24 mouse cellular contexts compared by ENCODE assay signal in genomic region chr2:81765778-81766177, GRCm38 (mm10).
DNase-seq lines count a peak whose midpoint lies in the region; ATAC-seq and TF ChIP-seq lines count a peak whose summit lies in the region.
"Had no signal": no experiment of that assay in that cellular context is flagged by ENCODE, and none has a peak within 500 bp of the region (broad histone marks: within the 10 kb centered on the region; RNA-seq: fewer than 3 reads in every experiment).

No protein-coding gene starts in this region.

- no peaks in the 10 kb centered on the region for H3K27me3 ChIP-seq in lung, embryonic 14.5 days (ENCODE audit: insufficient read depth, low read length)
- H3K27me3 ChIP-seq in lung, postnatal 0 days (replicated peaks; ENCODE audit: insufficient read depth, low read length): no peaks in the 10 kb centered on the region
- H3K27me3 ChIP-seq: CH12.LX; embryonic facial prominence, embryonic 12.5 days; forebrain, embryonic 13.5 days; forebrain, embryonic 15.5 days; Patski had no signal

- no peak overlapping the region for H3K27ac ChIP-seq in lung, embryonic 14.5 days (ENCODE audit: low read depth)
- H3K27ac ChIP-seq in lung, postnatal 0 days (ENCODE audit: low read length): no peak overlapping the region
- H3K27ac ChIP-seq: embryonic facial prominence, embryonic 10.5 days; embryonic facial prominence, embryonic 12.5 days; forebrain, embryonic 13.5 days; forebrain, embryonic 15.5 days had no signal

- H3K4me2 ChIP-seq in lung, embryonic 14.5 days: no peak overlapping the region
- H3K4me2 ChIP-seq in lung, postnatal 0 days (replicated peaks; ENCODE audit: low read depth, low read length): no peak overlapping the region
- H3K4me2 ChIP-seq: embryonic facial prominence, embryonic 12.5 days; forebrain, embryonic 13.5 days; forebrain, embryonic 15.5 days had no signal

- H3K36me3 ChIP-seq in lung, embryonic 14.5 days (ENCODE audit: insufficient read depth): no peaks in the 10 kb centered on the region
- H3K36me3 ChIP-seq in lung, postnatal 0 days (ENCODE audit: insufficient read depth, low read length): no peaks in the 10 kb centered on the region
- H3K36me3 ChIP-seq: embryonic facial prominence, embryonic 10.5 days; embryonic facial prominence, embryonic 12.5 days; forebrain, embryonic 15.5 days; G1E had no signal

- H3K4me3 ChIP-seq in lung, embryonic 14.5 days (ENCODE audit: low read depth, low read length): no peak overlapping the region
- H3K4me3 ChIP-seq in lung, postnatal 0 days (ENCODE audit: low read depth, low read length): no peak overlapping the region
- H3K4me3 ChIP-seq: embryonic facial prominence, embryonic 10.5 days; embryonic facial prominence, embryonic 12.5 days; forebrain, embryonic 13.5 days; forebrain, embryonic 15.5 days had no signal

- peak; percentile 49 for TF ChIP-seq EP300 in lung, postnatal 0 days (IDR thresholded peaks at IDR 0.05)

- H3K9me3 ChIP-seq in lung, embryonic 14.5 days (ENCODE audit: low read depth, low read length): no peaks in the 10 kb centered on the region
- no peaks in the 10 kb centered on the region for H3K9me3 ChIP-seq in lung, postnatal 0 days (ENCODE audit: low read length)
- H3K9me3 ChIP-seq: embryonic facial prominence, embryonic 10.5 days; embryonic facial prominence, embryonic 12.5 days; forebrain, embryonic 13.5 days; forebrain, embryonic 15.5 days; G1E had no signal

- ATAC-seq in lung, embryonic 14.5 days (ENCODE audit: insufficient read depth): peak; percentile 58
- ATAC-seq in lung, postnatal 0 days: peak; percentile 28; the same call in 1 of the 2 replicates
- ATAC-seq: activated CD4-positive, CD25-positive, alpha-beta regulatory T cell, adult 4 months; CD4-positive, CD25-positive, alpha-beta regulatory T cell, adult 4 months; forebrain, embryonic 13.5 days; forebrain, embryonic 15.5 days; Patski had no signal

- H3K4me1 ChIP-seq in lung, embryonic 14.5 days (ENCODE audit: insufficient read depth): no peaks in the 10 kb centered on the region
- H3K4me1 ChIP-seq in lung, postnatal 0 days (ENCODE audit: insufficient read depth, low read depth, low read length): no peaks in the 10 kb centered on the region
- H3K4me1 ChIP-seq: embryonic facial prominence, embryonic 10.5 days; embryonic facial prominence, embryonic 12.5 days; forebrain, embryonic 13.5 days; forebrain, embryonic 15.5 days had no signal

- no peak overlapping the region for H3K9ac ChIP-seq in lung, embryonic 14.5 days
- H3K9ac ChIP-seq in lung, postnatal 0 days (replicated peaks; ENCODE audit: low read depth): no peak overlapping the region
- H3K9ac ChIP-seq: embryonic facial prominence, embryonic 12.5 days; forebrain, embryonic 13.5 days; forebrain, embryonic 15.5 days had no signal

- WGBS in lung, embryonic 14.5 days: 51% methylated on average over 2 of the region's 2 CpGs
- WGBS in lung, postnatal 0 days: 46% methylated on average over 2 of the region's 2 CpGs

- DNase-seq in lung, embryonic 14.5 days: peak; percentile 55
- DNase-seq in lung, postnatal 14 days: no peak
- peak; percentile 58 for DNase-seq in lung, postnatal 0 days (ENCODE audit: low spot score)
- DNase-seq in lung, postnatal 4 days: no peak
- peak; percentile 26 for DNase-seq in lung, postnatal 36 days
- DNase-seq in lung, postnatal 10 days: no peak
- DNase-seq: adrenal gland, adult 8-10 months; adrenal gland, postnatal 14 days; adrenal gland, postnatal 36 days; B cell, adult 2 months; cerebellum, adult 11-12 months; cerebellum, adult 2 months; cerebellum, adult 9-10 months; cerebellum, postnatal 10 days; cerebellum, postnatal 25 days had no signal

- no peak for TF ChIP-seq CTCF in lung, embryonic 14.5 days (IDR thresholded peaks at IDR 0.05; ENCODE audit: low read depth)
- no peak for TF ChIP-seq CTCF in lung, postnatal 0 days (IDR thresholded peaks at IDR 0.05)

Comparison
In these comparisons a context has a peak if more than half of its experiments do, and no peak if none do; other contexts are left out.
1. DNase-seq: peak in lung, embryonic 14.5 days (single experiment), lung, postnatal 0 days (single experiment) and lung, postnatal 36 days (single experiment); none in lung, postnatal 14 days (single experiment), lung, postnatal 4 days (0 of 2) and lung, postnatal 10 days (single experiment).